Mouse (Mus musculus): ENCODE measurements around the gene Gm43302.
"Not testable (repeated sequence)": the region's sequence is repeated elsewhere in the genome, so short reads cannot be mapped to it uniquely, and the experiment has no call there.

The Gm43302 gene

DNA sequence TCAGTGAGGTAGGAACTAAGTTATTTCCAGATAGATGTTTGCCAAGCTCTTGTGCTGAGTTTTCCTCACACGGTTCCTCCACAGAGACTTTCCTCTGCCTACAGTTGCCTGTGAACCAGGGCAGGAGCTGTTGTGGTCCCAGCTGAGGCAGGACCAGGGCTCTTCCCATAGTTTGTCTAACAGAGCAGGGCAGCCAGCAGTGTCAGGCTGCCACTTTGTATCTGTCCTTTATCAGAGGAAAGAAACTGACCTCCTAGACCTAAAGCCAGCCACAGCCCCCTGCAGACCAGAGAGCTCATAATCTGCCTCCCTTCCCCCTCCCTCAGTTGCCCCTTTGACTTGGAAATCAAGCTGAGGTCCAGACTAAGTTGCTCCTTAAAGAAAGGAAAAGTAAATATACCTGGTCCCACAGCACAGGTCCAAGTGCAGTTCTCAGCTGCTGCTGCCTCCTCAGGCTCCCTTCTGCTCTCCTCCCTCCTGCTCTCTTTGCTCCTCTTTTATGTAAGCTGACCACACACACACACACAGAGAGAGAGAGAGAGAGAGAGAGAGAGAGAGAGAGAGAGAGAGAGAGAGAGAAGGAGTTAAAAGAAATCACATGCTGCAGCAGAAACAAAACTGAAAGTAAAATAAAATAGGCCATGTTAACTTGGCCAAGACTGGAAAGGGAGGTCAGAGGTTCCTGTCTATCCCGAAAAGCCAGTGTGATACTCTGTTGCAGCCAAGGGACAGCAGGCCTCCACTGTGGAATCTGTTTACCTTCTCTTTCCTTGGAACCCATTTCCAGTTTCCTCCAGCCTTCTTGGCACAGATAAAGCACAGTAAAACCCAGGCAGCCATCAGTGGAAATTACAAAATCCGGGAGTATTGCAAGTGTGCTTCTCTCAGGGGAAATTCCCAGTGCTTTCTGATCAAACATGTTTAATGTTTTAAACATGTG lies at the start of gene Gm43302, which contains the start of gene Gbp6:
Gene Gm43302 (minus strand): TSS at position 470 of the 940 bp plus-strand sequence.
Gene Gbp6 (minus strand): TSS at position 473 of the 940 bp plus-strand sequence.
- peak; percentile 33 for DNase-seq (ENCODE audit: extremely low read depth, insufficient read length, low spot score)

- no peak for DNase-seq (ENCODE audit: extremely low read depth, insufficient read length, low spot score)
Measured at GRCm38 (mm10) chr5:105341281-105341680, 47.8 kb upstream of the Gm43302 start.

DNA sequence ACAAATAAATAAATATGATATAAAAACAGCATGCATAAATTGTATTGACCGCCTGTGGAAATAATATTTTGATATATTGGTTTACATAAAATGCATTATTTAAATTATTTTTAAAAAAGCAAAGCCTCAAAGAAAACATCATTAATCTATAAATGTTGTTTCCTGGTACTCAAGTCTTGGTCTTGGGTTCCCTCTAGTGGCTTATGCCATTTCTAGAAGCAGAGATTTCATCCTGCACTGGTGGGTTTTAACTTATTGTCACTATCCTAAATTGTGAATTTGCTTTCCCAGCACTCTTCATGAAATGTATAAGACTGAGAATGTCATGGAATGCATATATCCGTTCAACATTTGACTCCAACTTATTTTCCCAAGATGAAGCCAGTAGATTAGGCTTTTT lies 29.0 kb upstream of the Gm43302 start:
- no peak for DNase-seq (ENCODE audit: extremely low read depth, insufficient read length, low spot score)

DNA sequence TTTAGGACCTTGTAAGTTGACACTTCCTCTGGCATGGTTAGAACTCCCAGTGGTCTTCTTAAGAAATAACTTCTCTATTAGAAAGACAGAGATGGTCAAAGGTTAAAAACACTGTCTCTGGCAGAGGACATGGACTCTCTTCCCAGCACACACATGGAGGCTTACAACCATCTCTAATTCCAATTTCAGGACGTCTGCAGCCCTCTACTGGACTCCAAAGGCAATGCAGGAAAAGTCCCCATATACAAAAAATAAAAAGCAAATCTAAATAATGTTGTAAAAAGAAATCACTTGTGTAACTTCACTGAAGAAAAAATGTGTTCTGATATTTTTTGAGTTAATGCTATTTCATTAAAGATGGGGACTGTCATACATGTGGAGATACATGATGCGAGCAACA lies 17.4 kb upstream of the Gm43302 start:
- DNase-seq (ENCODE audit: extremely low read depth, insufficient read length, low spot score) = no peak

DNA sequence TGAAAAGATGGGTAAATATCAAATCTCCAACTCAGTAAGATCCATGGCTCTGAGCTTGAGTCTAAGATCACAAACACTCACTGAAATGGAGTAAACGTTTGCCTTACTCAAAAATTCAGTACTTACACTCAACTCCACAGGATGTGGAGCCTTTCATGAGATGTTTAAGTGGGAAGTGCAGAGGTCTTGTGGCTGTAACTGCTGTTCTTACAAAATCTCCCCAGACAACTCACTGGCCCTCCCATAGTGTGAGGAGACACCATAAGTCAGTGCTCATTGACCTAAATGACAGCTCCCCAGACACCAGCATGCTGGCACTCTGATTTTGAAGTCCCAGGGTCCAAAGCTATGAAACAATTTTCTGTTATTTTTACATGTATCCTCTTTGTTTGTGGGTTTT lies 15.7 kb upstream of the Gm43302 start:
- not testable (repeated sequence) for DNase-seq (ENCODE audit: extremely low read depth, insufficient read length, low spot score)

DNA sequence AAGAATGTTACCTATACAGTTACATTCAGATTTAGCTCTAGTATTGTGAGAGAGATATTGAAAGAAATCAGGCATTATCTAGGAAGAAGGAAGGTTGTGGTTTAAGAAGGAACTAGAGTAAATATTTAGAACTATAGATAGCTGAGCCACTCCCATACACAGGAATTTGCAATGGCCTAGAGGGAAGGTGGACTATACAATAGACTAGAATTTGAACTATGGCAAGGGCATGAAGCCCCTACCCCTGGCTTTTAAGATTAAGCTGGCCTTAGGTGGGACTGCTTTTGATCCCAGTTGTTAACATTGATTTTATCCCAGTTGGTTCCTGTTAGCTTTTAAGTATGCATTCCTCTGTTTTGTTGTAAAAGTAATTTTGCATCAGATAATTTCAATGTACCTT lies 13.5 kb upstream of the Gm43302 start:
- DNase-seq (ENCODE audit: extremely low read depth, insufficient read length, low spot score) = not testable (repeated sequence)

DNA sequence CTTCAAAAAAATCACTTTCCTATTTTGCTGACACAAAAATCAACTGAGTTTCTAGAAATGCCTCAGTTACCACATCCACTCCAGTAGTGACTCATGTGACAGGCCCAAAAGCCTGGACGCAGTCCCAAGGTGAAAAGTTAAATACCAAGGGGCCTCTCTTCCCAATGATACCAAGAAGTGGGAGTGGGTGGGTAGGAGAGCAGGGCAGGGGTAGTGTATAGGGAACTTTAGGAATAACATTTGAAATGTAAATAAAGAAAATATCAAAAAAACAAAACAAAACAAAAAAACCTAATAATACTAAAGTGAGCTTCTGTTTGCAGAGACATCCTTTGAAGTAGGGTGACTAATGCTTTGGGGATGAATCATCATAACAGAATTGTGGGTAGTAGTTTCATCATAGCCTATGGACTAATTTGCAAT lies 12.7 kb upstream of the Gm43302 start:
- DNase-seq (ENCODE audit: extremely low read depth, insufficient read length, low spot score) = no peak

- not testable (repeated sequence) for DNase-seq (ENCODE audit: extremely low read depth, insufficient read length, low spot score)
Measured at GRCm38 (mm10) chr5:105305671-105306070, 12.2 kb upstream of the Gm43302 start.

- DNase-seq (ENCODE audit: extremely low read depth, insufficient read length, low spot score) = no peak
Measured at GRCm38 (mm10) chr5:105301963-105302362, 8.5 kb upstream of the Gm43302 start.

- no peak for DNase-seq (ENCODE audit: extremely low read depth, insufficient read length, low spot score)
Measured at GRCm38 (mm10) chr5:105301531-105301930, 8.0 kb upstream of the Gm43302 start.

GRCm38 (mm10) chr5:105295746-105296145 lies 2.3 kb upstream of the Gm43302 start:
- no peak for DNase-seq (ENCODE audit: extremely low read depth, insufficient read length, low spot score)

GRCm38 (mm10) chr5:105292492-105292891 lies 1.0 kb downstream of the Gm43302 start:
- DNase-seq (ENCODE audit: extremely low read depth, insufficient read length, low spot score) = no peak

DNA sequence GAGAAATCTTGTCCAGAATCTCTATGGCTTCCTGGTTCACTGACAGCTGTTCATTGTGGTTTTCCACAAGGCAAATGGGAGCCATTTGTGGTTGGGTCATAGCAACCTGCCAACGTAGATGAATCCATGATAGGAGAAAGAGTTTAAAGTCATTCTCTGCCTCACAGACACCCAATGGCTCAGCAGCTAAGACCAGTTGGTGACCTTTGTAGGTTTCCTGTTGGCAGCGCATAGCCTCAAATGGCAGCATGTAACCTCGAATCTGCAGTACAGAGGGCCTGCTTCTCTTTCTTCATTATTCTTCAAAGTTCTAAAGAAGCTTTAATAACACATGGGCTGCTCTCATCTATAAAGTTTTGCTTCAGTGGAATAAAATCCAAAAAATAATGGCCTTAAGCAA lies 2.6 kb downstream of the Gm43302 start:
- not testable (repeated sequence) for DNase-seq (ENCODE audit: extremely low read depth, insufficient read length, low spot score)

DNA sequence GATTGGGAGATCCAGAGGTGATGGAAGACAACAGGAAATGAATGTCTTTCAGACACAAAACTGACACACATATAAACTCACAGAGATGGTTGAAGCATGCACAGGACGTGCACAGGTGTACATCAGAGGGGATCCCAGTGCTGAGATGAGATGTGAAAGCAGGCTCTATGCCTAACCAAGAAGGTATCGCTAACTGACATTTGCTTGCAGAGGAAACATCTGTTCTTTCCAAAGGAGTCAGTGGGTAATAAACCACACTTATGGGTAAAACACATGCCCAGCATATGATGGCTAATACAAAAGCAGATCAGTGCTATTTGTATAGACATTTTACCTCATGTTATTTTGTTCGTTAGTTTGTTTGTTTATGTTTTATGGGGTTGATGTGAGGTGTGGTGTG lies 32.8 kb downstream of the Gm43302 start:
- not testable (repeated sequence) for DNase-seq (ENCODE audit: extremely low read depth, insufficient read length, low spot score)

DNA sequence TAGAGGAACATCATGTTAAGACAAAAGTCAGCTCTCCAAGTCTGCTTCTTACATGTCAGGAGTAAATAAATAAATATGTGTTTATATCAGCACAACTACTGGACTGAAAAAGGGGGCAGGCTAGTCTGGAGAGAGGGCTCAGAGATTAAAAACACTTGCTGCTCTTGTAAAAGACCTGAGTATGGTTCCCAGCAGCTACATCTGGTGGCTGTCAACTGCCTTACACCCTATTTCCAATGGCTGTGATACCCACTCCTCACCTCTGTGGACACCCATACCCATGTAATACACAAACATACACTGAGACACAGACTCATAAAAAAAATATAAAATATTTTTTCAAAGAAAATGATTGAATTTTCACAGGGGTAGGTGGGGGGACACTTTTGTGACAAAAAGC lies 41.0 kb downstream of the Gm43302 start:
- no peak for DNase-seq (ENCODE audit: extremely low read depth, insufficient read length, low spot score)

DNA sequence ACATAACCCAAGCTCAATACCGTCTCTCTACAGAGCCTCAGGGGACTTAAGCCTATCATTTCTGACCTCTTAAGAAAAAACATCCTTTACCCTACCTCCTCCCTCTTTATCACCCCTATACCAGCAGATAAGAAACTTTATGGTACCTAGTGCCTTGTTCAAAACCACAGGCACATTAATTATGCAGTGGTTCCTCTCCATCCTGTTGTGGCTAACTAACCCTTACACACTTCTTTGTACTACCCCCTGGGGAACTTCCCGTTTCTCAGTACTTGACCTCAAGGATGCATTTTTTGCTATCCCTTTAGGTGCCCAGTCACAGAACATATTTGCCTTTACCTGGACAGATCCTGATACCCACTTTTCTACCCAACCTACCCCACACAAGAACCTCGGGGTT lies 48.8 kb downstream of the Gm43302 start:
- DNase-seq (ENCODE audit: extremely low read depth, insufficient read length, low spot score) = not testable (repeated sequence)

DNA sequence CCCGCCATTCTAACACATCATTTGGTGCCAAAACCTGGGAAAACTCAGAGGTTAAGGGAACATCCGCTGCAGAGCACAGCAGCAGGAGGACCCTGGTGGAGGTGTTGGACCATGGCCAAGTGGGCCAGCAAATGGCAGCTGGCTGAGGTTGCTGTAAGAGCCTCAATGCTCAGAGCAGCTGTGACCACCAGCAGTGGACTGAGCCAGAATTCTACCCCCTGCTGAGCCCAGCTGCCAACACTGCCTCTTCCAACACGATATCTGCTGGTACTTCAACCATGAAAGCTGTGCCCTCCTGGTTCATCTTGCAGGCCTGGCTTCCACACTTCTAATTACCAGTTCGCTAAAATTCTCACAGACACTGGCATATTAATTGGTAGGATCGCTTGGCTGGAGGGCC lies 52.5 kb downstream of the Gm43302 start:
- not testable (repeated sequence) for DNase-seq (ENCODE audit: extremely low read depth, insufficient read length, low spot score)

DNA sequence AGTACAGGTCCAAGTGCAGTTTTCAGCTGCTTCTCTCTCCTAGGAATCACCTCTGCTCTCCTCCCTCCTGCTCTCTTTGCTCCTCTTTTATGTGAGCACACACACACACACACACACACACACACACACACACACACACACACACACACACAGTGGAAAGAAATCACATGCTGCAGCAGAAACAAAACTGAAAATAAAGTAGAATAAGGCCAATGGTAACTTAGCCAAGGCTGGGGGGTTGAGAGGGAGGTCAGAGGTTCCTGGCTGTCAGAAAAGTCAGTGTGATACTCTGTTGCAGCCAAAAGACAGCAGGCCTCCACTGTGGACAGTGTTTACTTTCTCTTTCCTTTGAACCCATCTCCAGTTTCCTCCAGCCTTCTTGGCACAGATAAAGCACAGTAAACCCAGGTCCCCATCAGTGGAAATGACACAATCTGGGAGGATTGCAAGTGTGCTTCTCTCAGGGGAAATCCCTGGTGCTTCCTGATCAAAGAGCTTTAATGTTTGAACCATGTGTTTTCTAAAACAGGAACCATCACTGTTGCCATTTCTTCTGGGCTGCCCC lies 53.9 kb downstream of the Gm43302 start, which contains the start of gene Gbp10:
Gene Gbp10 (minus strand): TSS at position 51 of the 565 bp plus-strand sequence.
- DNase-seq (ENCODE audit: extremely low read depth, insufficient read length, low spot score) = not testable (repeated sequence)

DNA sequence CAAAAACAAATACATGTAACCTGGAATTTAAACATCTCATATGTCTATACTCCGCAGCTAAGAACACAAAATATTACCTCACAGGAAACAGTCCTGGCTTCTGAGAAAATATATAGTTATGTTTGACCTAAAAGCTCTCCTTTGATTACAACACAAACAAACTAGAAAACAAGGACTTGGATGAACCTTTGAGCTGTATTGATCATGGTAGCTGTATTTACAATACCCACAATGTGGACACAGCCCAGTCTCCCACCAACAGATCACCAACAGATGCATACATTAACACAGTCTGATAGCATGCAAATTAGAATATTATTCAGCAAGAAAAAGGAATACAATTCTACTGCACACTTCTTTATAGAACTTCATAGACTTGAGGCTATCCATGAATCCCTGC lies 55.1 kb downstream of the Gm43302 start:
- not testable (repeated sequence) for DNase-seq (ENCODE audit: extremely low read depth, insufficient read length, low spot score)

DNA sequence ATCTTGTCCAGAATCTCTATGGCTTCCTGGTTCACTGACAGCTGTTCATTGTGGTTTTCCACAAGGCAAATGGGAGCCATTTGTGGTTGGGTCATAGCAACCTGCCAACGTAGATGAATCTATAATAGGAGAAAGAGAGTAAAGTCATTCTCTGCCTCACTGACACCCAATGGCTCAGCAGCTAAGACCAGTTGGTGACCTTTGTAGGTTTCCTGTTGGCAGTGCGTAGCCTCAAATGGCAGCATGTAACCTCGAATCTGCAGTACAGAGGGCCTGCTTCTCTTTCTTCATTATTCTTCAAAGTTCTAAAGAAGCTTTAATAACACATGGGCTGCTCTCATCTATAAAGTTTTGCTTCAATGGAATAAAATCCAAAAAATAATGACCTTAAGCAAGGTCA lies 57.5 kb downstream of the Gm43302 start:
- not testable (repeated sequence) for DNase-seq (ENCODE audit: extremely low read depth, insufficient read length, low spot score)

DNA sequence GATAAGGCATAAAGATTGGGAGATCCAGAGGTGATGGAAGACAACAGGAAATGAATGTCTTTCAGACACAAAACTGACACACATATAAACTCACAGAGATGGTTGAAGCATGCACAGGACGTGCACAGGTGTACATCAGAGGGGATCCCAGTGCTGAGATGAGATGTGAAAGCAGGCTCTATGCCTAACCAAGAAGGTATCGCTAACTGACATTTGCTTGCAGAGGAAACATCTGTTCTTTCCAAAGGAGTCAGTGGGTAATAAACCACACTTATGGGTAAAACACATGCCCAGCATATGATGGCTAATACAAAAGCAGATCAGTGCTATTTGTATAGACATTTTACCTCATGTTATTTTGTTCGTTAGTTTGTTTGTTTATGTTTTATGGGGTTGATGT lies 84.5 kb downstream of the Gm43302 start:
- not testable (repeated sequence) for DNase-seq (ENCODE audit: extremely low read depth, insufficient read length, low spot score)
